Mouse (Mus musculus) hindbrain, embryonic 14.5 days (tissue): ENCODE measurements around the gene Hypk. TPM values are rescaled to one million over a fixed set of nuclear protein-coding genes. Genes with fewer than 3 reads are reported as not detected.
A peak's percentile ranks its signal among the peaks of the same experiment; 100 is the strongest.

ENCODE experiments used
- ATAC-seq: fragments of 200-750 bp; cut with Nextera tagmentation; 2 replicates; pipeline ENCODE4 v1.8.0; 2017; ENCODE audit warnings: moderate number of reproducible peaks, mild to moderate bottlenecking, moderate TSS enrichment, moderate library complexity; ENCODE audit not compliant: low FRiP score
- DNase-seq: peaks from one replicate; pipeline ENCODE4 v3.0.0-alpha.2; 2015; ENCODE audit warnings: low spot score
- H3K27ac ChIP-seq: fragments of 300-500 bp; sonication (generic); 2 replicates; pipeline ENCODE4 v1.5.1; 2014; ENCODE audit warnings: mild to moderate bottlenecking, moderate library complexity
- H3K27me3 ChIP-seq: fragments of 300-500 bp; sonication (generic); 2 replicates; pipeline ENCODE4 v1.6.1; 2014; ENCODE audit warnings: mild to moderate bottlenecking, low read length, mixed read lengths; ENCODE audit not compliant: control insufficient read depth, insufficient read depth
- H3K36me3 ChIP-seq: fragments of 300-500 bp; sonication (generic); replicated peaks from 2 replicates; pipeline ENCODE4 v1.6.1; 2014; ENCODE audit not compliant: control insufficient read depth, insufficient read depth
- H3K4me1 ChIP-seq: fragments of 300-500 bp; sonication (generic); replicated peaks from 2 replicates; pipeline ENCODE4 v1.6.1; 2014; ENCODE audit warnings: antibody characterized with exemption, low read length, mixed read lengths; ENCODE audit not compliant: control insufficient read depth, insufficient read depth
- H3K4me2 ChIP-seq: fragments of 300-500 bp; sonication (generic); replicated peaks from 2 replicates; pipeline ENCODE4 v1.6.1; 2014; ENCODE audit warnings: mild to moderate bottlenecking, moderate library complexity
- H3K4me3 ChIP-seq: fragments of 300-500 bp; sonication (generic); replicated peaks from 2 replicates; pipeline ENCODE4 v1.5.1; 2014; ENCODE audit warnings: mild to moderate bottlenecking, low read length
- H3K9ac ChIP-seq: fragments of 300-500 bp; sonication (generic); 2 replicates; pipeline ENCODE4 v1.6.1; 2014
- H3K9me3 ChIP-seq: fragments of 300-500 bp; sonication (generic); 2 replicates; pipeline ENCODE4 v1.6.1; 2016; ENCODE audit warnings: low read length; ENCODE audit not compliant: control insufficient read depth
- WGBS: fragments of 180-500 bp; shearing (Covaris S2); extraction: QIAGEN DNeasy Blood & Tissue Kit; methylation state at CpG from one replicate; pipeline ENCODE4 v1.1.7; 2014; 5-methylcytosine and 5-hydroxymethylcytosine counted together
- polyA plus RNA-seq: library from polyadenylated mRNA; unstranded; fragments of >200 nt; fragmentation: Nextera tagmentation; extraction: Ambion mirVana; gene quantifications from 2 replicates; pipeline ENCODE4 v1.2.1, GENCODE M21; 2014

Hypk gene
- polyA plus RNA-seq = 71.9 and 90.2 TPM in 2 replicates

GRCm38 (mm10) chr2:121452990-121453389 lies at the start of gene Hypk:
Gene Hypk (plus strand): TSS chr2:121453290.
- 87% methylated on average over 4 of the region's 4 CpGs for WGBS
- Histone ChIP-seq H3K4me2 (no peak within 1 kb of the TSS), H3K4me3 (no peak within 1 kb of the TSS), H3K4me1 (peaks cover 25% of the 10 kb centered on the region), H3K27ac (no peak within 1 kb of the TSS), H3K9me3 (no peaks in the 10 kb centered on the region), H3K36me3 (peaks cover 11% of the 10 kb centered on the region), H3K27me3 (no peaks in the 10 kb centered on the region), H3K9ac (no peak within 1 kb of the TSS)
- no peak for ATAC-seq
- no peak for DNase-seq

DNA sequence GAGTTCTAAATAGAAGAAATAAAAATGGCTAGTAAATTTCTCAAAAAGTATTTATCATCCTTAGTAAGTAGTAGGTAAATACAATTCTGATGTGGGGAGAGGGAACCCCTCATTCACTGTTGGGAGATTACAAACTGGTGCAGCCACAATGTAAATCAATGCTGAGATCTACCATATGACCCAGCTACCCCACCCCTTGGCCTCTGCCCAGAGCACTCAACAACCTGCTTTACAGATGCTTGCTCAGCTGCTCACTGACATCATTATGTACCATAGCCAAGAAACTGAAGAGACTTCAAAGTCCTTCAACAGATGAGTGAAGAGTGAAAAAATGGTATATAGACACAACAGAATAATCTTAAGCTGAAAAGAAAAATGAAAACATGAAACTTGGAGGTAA lies 49.8 kb upstream of the Hypk start:
- Histone ChIP-seq H3K4me3 (no peak overlapping the region), H3K9me3 (no peaks in the 10 kb centered on the region), H3K36me3 (no peaks in the 10 kb centered on the region; the same call in 1 of the 2 replicates), H3K27me3 (no peaks in the 10 kb centered on the region), H3K27ac (no peak overlapping the region), H3K4me2 (no peak overlapping the region), H3K4me1 (no peaks in the 10 kb centered on the region), H3K9ac (no peak overlapping the region)
- DNase-seq = no peak
- no peak for ATAC-seq

DNA sequence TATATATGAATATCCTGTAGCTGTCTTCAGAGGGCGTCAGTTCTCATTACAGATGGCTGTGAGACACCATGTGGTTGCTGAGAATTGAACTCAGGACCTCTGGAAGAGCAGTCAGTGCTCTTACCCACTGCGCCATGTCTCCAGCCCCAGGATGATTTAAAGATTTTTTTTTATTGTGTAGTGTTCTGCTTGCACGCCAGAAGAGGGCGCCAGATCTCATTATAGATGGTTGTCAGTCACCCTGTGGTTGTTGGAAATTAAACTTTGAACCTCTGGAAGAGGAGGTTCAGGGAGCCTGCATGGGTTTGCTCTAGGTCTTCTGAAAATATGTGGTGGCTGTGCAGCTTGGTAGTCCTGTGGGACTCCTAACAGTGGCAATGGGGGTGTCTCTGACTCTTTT lies 44.9 kb upstream of the Hypk start:
- peaks cover 5% of the 10 kb centered on the region; the same call in 1 of the 2 replicates for H3K4me1 ChIP-seq
- H3K27ac ChIP-seq = no peak overlapping the region
- no peaks in the 10 kb centered on the region for H3K27me3 ChIP-seq
- H3K4me2 ChIP-seq = no peak overlapping the region
- no peaks in the 10 kb centered on the region; the same call in 1 of the 2 replicates for H3K36me3 ChIP-seq
- no peaks in the 10 kb centered on the region for H3K9me3 ChIP-seq
- ATAC-seq (no peak), DNase-seq (no peak)
- no peak overlapping the region for H3K9ac ChIP-seq
- no peak overlapping the region for H3K4me3 ChIP-seq
- WGBS = 34% methylated on average over 4 of the region's 4 CpGs

DNA sequence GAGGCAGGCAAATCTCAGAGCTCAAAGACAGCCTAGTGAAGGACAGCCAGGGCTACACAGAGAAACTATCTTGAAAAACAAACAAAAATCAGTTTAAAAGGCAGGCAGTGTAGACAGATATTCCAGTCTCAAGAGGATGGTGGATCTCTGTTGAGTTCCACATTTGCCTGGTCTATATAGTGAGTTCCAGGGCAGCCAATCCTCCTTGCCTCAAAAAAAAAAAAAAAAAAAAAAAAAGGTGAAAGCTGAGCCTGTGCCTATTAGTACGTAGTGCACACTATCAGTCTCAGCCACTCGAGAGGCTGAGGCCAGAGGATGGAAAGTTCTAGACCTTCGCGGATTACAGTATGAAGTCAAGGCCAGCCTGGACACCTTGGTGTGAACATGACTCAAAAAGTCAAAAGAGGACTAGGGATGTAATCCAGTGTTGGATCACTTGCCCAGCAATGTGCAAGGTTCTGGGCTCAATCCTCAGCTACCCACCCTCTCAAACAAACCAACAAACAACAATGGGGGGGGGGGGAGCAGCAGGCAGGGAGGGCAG lies 40.2 kb upstream of the Hypk start:
- Histone ChIP-seq H3K27ac (peak overlapping the region; percentile 98), H3K9me3 (no peaks in the 10 kb centered on the region), H3K36me3 (peaks cover 12% of the 10 kb centered on the region), H3K9ac (peak overlapping the region; percentile 99), H3K4me2 (peak overlapping the region; percentile 62), H3K4me3 (peak overlapping the region; percentile 99), H3K4me1 (peaks cover 26% of the 10 kb centered on the region), H3K27me3 (no peaks in the 10 kb centered on the region)
- ATAC-seq (no peak), DNase-seq (peak; percentile 49)
- 14% methylated on average over 4 of the region's 4 CpGs for WGBS

GRCm38 (mm10) chr2:121413387-121414042 lies 39.6 kb upstream of the Hypk start, which contains the start of the genes Pdia3 and Catsper2:
Gene Pdia3 (plus strand): TSS chr2:121413775.
Gene Catsper2 (minus strand): TSS chr2:121413792.
- under 1% methylated on average over 66 of the region's 68 CpGs for WGBS
- H3K4me3 ChIP-seq = peak within 1 kb of the TSS; percentile 99
- peaks cover 26% of the 10 kb centered on the region for H3K4me1 ChIP-seq
- ATAC-seq = peak; percentile 99
- peak within 1 kb of the TSS; percentile 98 for H3K27ac ChIP-seq
- peaks cover 18% of the 10 kb centered on the region for H3K36me3 ChIP-seq
- H3K27me3 ChIP-seq = no peaks in the 10 kb centered on the region
- peak within 1 kb of the TSS; percentile 62 for H3K4me2 ChIP-seq
- peak within 1 kb of the TSS; percentile 99 for H3K9ac ChIP-seq
- DNase-seq = peak; percentile 95
- no peaks in the 10 kb centered on the region for H3K9me3 ChIP-seq

- under 1% methylated on average over 32 of the region's 32 CpGs for WGBS
- peak; percentile 27 for DNase-seq
Observed at GRCm38 (mm10) chr2:121414139-121414685, 38.9 kb upstream of the Hypk start.

DNA sequence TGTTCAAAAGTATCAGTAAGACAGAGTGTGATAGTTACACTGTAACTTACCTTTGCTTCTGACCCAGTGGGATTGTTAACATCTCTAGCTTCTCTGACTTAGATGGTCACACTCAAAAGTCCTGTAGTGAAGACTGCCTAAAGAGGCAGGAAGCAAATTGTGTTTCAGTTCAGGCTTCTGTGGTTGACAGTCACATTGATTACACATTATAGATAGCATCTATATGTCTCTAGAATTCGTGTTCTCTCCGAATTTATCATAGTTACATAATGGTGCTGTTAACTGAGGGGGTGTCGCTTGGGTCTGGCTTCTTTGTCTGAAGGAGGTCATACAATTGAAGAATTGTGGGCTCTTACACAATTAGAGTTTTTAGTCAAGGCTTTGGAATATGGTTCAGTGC lies 38.0 kb upstream of the Hypk start:
- DNase-seq (no peak), ATAC-seq (no peak)
- peak overlapping the region; percentile 99 for H3K4me3 ChIP-seq
- WGBS = 63% methylated on average over 3 of the region's 3 CpGs
- H3K36me3 ChIP-seq = peaks cover 26% of the 10 kb centered on the region
- peak overlapping the region; percentile 99 for H3K9ac ChIP-seq
- H3K4me1 ChIP-seq = peaks cover 26% of the 10 kb centered on the region
- H3K27me3 ChIP-seq = no peaks in the 10 kb centered on the region
- H3K4me2 ChIP-seq = peak overlapping the region; percentile 62
- no peaks in the 10 kb centered on the region for H3K9me3 ChIP-seq
- H3K27ac ChIP-seq = no peak overlapping the region

More at GRCm38 (mm10) chr2:121414139-121414685, 38.9 kb upstream of the Hypk start:
- Histone ChIP-seq H3K27me3 (no peaks in the 10 kb centered on the region), H3K9ac (peak overlapping the region; percentile 99), H3K9me3 (no peaks in the 10 kb centered on the region), H3K36me3 (peaks cover 23% of the 10 kb centered on the region), H3K4me1 (peaks cover 26% of the 10 kb centered on the region), H3K4me2 (peak overlapping the region; percentile 62), H3K27ac (peak overlapping the region; percentile 98), H3K4me3 (peak overlapping the region; percentile 99)
- peak; percentile 46 for ATAC-seq

DNA sequence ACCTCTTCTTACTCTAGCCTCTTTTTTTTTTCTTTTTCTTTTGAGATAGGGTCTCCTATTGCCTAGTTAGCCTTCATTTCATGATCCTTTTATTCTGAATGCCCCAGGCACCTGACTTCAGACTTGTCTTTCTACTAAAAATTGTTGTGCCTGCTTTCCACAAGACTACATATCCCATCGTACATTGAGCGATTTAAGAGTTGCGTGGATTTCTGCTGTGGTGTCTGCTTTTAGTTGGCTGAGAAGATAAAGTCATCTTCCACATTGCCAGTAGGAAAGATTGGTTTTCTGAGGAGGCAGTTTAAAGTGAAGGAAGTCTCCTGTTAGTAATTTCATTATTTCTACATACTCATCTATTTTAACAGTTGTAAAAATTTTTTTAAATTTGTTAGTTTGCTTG lies 37.5 kb upstream of the Hypk start:
- peak overlapping the region; percentile 99 for H3K9ac ChIP-seq
- peak overlapping the region; percentile 62 for H3K4me2 ChIP-seq
- 90% methylated on average over 3 of the region's 3 CpGs for WGBS
- H3K9me3 ChIP-seq = no peaks in the 10 kb centered on the region
- peaks cover 26% of the 10 kb centered on the region for H3K4me1 ChIP-seq
- H3K27ac ChIP-seq = no peak overlapping the region
- H3K27me3 ChIP-seq = no peaks in the 10 kb centered on the region
- no peak for ATAC-seq
- DNase-seq = no peak
- peak overlapping the region; percentile 99 for H3K4me3 ChIP-seq
- peaks cover 26% of the 10 kb centered on the region for H3K36me3 ChIP-seq

DNA sequence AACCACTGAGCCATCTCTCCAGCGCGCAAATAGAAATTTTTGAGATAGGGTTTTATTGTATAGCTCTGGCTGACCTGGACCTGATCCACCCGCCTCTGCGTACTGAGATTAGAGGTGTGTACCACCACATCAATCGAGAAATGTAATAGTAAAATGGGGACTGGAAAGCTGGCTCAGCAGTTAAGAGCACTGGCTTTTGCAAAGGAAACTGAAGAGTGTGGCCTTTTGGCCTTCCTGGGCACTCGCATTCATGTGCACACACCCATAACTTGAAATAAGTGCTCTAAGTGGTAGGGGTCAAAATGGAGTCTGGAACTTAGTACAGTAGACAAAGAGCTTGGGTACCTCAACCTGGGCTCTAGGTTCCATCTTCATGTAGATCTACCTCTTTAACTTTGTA lies 36.7 kb upstream of the Hypk start:
- H3K27ac ChIP-seq = no peak overlapping the region
- no peak for ATAC-seq
- H3K4me2 ChIP-seq = peak overlapping the region; percentile 62; the same call in 1 of the 2 replicates
- WGBS = 92% methylated on average over 6 of the region's 6 CpGs
- H3K9ac ChIP-seq = no peak overlapping the region
- H3K4me3 ChIP-seq = no peak overlapping the region
- H3K4me1 ChIP-seq = peaks cover 26% of the 10 kb centered on the region
- no peaks in the 10 kb centered on the region for H3K9me3 ChIP-seq
- H3K36me3 ChIP-seq = peaks cover 31% of the 10 kb centered on the region
- H3K27me3 ChIP-seq = no peaks in the 10 kb centered on the region
- no peak for DNase-seq
